Mouse (Mus musculus) cerebellum, adult 2 months (tissue): ENCODE data around the gene Col4a3. TPM values are rescaled to one million over a fixed set of nuclear protein-coding genes. Genes with fewer than 3 reads are reported as not detected.

Experiments
- DNase-seq, 2 experiments: peaks; one replicate each; pipeline ENCODE4 v3.0.0; 2021
- H3K27ac ChIP-seq: fragments of 200-500 bp; 2 replicates; pipeline ENCODE4 v1.5.1; 2012; ENCODE audit warnings: low read length, control low read depth, inconsistent platforms; ENCODE audit not compliant: insufficient read depth
- H3K27me3 ChIP-seq: fragments of 200-500 bp; 2 replicates; pipeline ENCODE4 v1.6.1; 2012; ENCODE audit warnings: inconsistent platforms, mild to moderate bottlenecking, low read length, moderate library complexity; ENCODE audit not compliant: control insufficient read depth, insufficient read depth
- H3K4me1 ChIP-seq: fragments of 200-500 bp; 2 replicates; pipeline ENCODE4 v1.6.1; 2011; ENCODE audit warnings: low read length; ENCODE audit not compliant: control insufficient read depth, insufficient read depth
- H3K4me3 ChIP-seq: fragments of 200-500 bp; replicated peaks from 2 replicates; pipeline ENCODE3; 2011; ENCODE audit warnings: mild to moderate bottlenecking, low read depth, low read length, control low read depth; ENCODE audit not compliant: insufficient read depth
- CTCF ChIP-seq: fragments of 200-500 bp; IDR thresholded peaks from 2 replicates; pipeline ENCODE4 v1.5.1; 2011; ENCODE audit warnings: low read depth, mild to moderate bottlenecking, control low read depth, low read length, moderate library complexity, borderline replicate concordance; ENCODE audit not compliant: insufficient read depth
- POLR2A ChIP-seq: fragments of 200-500 bp; IDR thresholded peaks from 2 replicates; pipeline ENCODE4 v1.6.1; 2011; ENCODE audit warnings: low read length, control low read depth, borderline replicate concordance; ENCODE audit not compliant: insufficient read depth
- WGBS: fragments of 180-500 bp; shearing (Covaris S2); methylation state at CpG from one replicate; pipeline ENCODE4 v1.1.7; 2018; 5-methylcytosine and 5-hydroxymethylcytosine counted together
- polyA plus RNA-seq: library from polyadenylated mRNA; depleted of rRNA; stranded (reverse); fragments of >200 nt; gene quantifications from 2 replicates; pipeline ENCODE4 v1.2.3, GENCODE M21; 2012; rRNA removed

Gene Col4a3
- polyA plus RNA-seq: 0.54 and 0.82 TPM in 2 replicates

DNA sequence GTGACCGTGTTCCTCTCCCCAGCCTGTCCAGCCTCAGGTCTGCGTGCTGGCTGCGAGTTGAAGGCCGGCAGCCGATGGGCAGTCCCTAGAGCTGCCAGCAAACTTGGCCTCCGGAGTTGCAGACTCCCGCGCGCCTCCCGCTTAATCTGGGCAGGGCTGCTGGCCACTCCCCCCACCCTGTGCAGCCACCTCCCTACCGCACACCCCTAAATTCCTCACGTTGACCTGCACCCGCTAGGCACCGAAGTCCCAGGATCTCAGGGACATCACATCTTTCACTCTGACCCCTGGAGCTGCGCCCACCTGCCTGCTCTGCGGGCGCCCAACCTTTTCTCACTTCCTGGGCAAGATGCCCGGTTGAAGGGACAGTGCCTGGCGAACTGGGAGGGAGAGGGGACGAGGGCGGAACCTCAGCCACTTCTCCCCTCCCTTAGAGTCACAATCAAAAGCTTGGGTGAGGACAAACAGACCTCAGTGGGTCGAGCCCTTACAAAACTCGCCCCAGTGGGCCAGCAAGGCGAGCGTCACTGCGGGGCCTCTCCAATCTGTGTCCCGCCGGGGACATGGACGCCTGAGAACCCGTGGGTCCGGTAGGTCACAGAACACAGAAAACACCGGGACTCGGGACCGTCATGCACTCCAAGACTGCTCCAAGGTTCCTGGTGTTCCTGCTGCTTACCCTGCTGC, at the start of gene Col4a3, which contains the start of gene Col4a4:
Gene Col4a3, plus strand, starts transcription at position 209 of the 687 bp plus-strand sequence.
Gene Col4a4, minus strand, starts transcription at position 137 of the 687 bp plus-strand sequence.
- DNase-seq: peak; percentile 56 to 58
- WGBS: 1% methylated on average over 34 of the region's 34 CpGs
- Histone ChIP-seq H3K27ac (no peak within 1 kb of the TSS), H3K27me3 (no peaks in the 10 kb centered on the region), H3K4me3 (peak within 1 kb of the TSS; percentile 46), H3K4me1 (peaks cover 6% of the 10 kb centered on the region; the same call in 1 of the 2 replicates)
- TF ChIP-seq POLR2A (no peak), CTCF (no peak)

DNA sequence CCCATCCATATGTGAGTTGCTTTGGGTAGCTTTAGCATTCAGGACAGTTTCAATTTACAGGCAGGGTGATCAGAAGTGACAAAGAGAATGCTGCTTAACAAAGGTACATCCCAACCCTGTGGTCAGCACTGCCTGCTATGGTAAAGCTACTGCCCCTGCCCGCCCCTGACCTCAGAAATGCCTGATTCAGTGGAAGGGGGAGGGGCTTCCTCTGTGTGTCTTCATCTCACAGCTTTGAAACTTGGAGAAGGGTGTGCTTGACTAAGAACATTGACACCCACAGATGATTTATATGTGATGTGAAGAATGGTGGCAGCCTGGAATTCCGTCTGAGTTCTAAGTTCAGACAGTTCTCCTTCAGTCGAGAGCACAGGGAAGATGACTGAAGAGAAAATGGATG, 48.9 kb upstream of the Col4a3 start:
- Histone ChIP-seq H3K4me1 (no peaks in the 10 kb centered on the region), H3K27ac (no peak overlapping the region), H3K27me3 (no peaks in the 10 kb centered on the region), H3K4me3 (no peak overlapping the region)
- no peak for TF ChIP-seq POLR2A
- WGBS: 78% methylated on average over 3 of the region's 3 CpGs
- DNase-seq: no peak

DNA sequence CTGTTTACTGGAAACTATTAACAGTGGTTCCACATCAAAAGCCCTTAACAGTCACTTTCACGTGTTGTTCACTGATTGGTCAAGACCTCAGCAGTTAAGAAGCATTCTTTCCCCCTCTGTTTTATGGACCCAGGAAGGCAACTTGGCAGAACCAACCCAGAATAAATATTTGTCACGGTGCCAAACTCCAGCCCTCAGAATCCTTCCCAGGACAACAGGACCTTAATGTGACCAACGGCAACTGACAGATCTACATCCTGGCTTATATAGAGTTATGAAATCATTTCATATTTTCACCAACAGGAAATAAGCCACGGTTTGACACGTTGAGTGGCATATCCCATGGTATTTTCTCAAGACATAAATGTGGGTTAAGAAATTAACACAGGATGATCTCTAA, 46.7 kb upstream of the Col4a3 start:
- Histone ChIP-seq H3K27me3 (no peaks in the 10 kb centered on the region), H3K4me1 (no peaks in the 10 kb centered on the region), H3K4me3 (no peak overlapping the region), H3K27ac (no peak overlapping the region)
- TF ChIP-seq POLR2A (no peak), CTCF (no peak)
- WGBS: 52% methylated on average over 5 of the region's 5 CpGs
- DNase-seq: no peak

DNA sequence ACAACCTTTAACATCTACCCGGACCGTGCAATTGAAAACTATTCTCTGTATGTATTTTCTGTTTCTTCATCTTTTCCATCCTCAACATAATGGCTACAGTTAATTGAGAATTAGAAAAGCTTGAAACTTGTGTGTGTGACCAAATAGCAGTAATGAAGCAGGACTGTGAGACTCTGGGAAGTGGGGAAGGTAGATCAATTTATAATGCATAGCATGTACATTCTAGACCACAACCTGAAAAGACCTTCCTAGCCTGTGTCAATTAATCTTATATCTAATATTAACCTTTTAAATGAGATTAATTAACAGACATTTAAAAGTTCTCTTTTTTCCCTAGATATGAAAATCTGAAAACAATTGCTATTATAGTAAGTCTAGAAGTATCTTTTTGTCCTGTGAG, 42.8 kb upstream of the Col4a3 start:
- Histone ChIP-seq H3K4me1 (no peaks in the 10 kb centered on the region), H3K4me3 (no peak overlapping the region), H3K27ac (no peak overlapping the region), H3K27me3 (no peaks in the 10 kb centered on the region)
- 99% methylated on average over 2 of the region's 2 CpGs for WGBS
- no peak for TF ChIP-seq CTCF
- TF ChIP-seq POLR2A: no peak
- DNase-seq: no peak

DNA sequence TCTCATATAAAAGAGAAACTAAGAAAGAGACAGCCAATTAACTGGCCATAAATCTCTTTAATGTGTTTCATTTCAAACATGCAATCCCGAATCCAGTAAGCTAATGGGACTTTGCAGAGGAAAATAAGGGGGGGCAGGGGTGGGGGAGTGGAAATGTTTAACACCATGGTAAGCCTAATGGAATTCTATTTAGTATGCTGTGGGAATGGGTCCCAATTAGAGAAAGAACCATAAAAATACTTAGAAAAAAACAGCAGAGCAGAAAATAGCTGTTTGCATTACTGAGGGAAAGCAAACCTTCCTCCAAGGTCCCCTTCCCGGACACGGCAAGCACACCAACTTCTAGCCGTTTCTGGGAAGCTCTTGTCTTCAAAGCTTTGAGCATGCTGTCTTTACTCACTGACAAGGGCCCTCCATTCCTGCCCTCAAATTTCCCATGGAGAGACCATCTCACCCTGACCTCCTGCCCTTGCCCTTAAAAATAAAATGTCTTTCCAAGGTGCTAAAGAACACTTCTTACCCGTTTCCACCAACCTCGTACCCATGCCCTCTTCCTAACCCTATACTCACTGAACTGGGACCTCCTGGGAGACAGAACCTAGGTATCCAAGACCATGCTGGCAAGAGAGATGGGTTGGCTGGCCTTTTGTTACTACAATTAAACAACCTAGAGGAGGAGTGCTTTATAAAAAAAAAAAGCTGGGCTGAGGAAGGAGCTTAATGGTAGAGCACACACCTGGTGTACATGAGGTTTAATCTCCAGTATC, 42.1 kb upstream of the Col4a3 start:
- DNase-seq: no peak
- H3K27me3 ChIP-seq: no peaks in the 10 kb centered on the region
- no peaks in the 10 kb centered on the region for H3K4me1 ChIP-seq
- TF ChIP-seq CTCF: no peak
- TF ChIP-seq POLR2A: no peak
- H3K27ac ChIP-seq: no peak overlapping the region
- no peak overlapping the region for H3K4me3 ChIP-seq
- WGBS: 79% methylated on average over 6 of the region's 6 CpGs

DNA sequence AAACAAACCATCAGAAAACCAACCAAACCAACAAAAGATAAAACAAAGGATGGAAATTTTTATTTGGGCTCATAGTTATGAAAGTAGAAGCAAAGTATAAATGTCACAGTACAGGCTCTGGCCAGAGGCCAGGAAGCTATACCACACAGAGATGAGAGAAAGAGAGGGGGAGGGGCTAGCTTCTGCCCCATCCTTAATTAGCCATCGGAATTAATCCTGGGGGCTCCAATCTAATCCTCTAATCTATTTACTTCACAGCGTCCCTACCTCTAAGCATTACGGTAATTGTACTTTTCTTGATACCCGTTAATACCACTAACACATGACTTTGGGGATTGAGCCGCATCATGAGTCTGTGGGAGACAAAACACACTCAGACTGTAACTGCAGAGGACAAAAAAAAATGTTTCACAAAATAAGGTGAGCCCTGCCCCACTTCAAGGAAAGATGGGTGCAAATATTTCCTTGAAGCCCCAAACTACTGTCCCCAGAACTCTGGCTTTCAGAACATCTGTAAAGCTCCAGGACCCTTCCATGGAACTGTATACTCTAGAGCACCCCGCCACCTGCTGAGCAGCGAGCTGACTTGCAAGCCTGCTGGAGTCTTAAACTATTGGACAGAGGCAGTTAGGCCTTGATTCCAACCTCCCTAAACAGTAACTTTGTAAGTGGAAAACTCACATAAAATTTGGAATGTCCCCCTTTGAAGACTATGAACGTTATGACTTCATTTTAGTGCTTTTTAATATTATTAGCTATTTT, 41.3 kb upstream of the Col4a3 start:
- no peaks in the 10 kb centered on the region for H3K4me1 ChIP-seq
- no peak overlapping the region for H3K27ac ChIP-seq
- H3K27me3 ChIP-seq: no peaks in the 10 kb centered on the region
- 72% methylated on average over 8 of the region's 8 CpGs for WGBS
- H3K4me3 ChIP-seq: no peak overlapping the region
- DNase-seq: no peak
- TF ChIP-seq CTCF: no peak
- no peak for TF ChIP-seq POLR2A

DNA sequence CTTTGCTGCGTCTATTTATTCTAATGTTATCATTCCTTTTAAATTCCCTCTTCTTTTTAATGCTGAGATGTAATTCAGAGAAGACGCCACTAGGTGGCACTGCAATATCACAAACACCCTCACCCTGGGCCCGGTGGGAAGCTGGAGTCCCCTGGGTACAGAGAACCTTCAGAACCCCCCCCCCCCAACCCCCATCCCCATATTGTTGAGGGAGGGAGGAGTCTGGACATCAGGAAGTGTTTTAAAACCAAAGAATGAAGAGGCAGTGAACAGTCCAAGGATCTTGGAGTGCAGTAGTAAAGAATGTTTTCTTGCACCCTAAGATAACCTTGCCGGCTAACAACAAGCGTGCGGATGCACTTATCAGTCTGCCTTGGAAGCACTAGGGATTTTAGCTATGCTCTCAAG, 32.3 kb upstream of the Col4a3 start:
- Histone ChIP-seq H3K27me3 (no peaks in the 10 kb centered on the region), H3K4me3 (no peak overlapping the region), H3K4me1 (no peaks in the 10 kb centered on the region), H3K27ac (no peak overlapping the region)
- DNase-seq: peak; percentile 3 to 12
- 41% methylated on average over 6 of the region's 6 CpGs for WGBS
- TF ChIP-seq POLR2A (no peak), CTCF (peak; percentile 70)

DNA sequence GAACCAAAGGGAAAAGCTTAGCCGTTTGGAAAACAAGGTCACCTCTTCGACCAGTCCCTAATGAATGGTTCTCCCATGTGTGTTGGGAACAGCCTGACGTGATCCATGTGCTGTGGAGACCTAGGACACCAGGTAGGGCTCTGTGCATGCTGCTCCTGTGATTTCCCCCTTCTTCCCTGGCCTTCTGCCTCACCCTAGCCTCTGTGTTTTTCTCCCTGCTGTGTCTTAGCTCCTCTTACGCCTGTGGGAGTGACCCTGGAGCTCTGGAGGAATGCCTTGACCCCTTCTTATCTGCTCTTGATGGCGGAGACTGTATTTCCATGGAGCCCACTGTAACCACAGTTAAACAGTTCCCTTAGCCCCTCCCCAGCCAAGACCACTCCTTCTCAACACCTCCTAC, 31.8 kb upstream of the Col4a3 start:
- H3K4me1 ChIP-seq: no peaks in the 10 kb centered on the region
- no peaks in the 10 kb centered on the region for H3K27me3 ChIP-seq
- no peak overlapping the region for H3K27ac ChIP-seq
- no peak for TF ChIP-seq POLR2A
- no peak for TF ChIP-seq CTCF
- no peak overlapping the region for H3K4me3 ChIP-seq
- no peak for DNase-seq
- WGBS: 74% methylated on average over 5 of the region's 5 CpGs
